In the genomic region with DNA sequence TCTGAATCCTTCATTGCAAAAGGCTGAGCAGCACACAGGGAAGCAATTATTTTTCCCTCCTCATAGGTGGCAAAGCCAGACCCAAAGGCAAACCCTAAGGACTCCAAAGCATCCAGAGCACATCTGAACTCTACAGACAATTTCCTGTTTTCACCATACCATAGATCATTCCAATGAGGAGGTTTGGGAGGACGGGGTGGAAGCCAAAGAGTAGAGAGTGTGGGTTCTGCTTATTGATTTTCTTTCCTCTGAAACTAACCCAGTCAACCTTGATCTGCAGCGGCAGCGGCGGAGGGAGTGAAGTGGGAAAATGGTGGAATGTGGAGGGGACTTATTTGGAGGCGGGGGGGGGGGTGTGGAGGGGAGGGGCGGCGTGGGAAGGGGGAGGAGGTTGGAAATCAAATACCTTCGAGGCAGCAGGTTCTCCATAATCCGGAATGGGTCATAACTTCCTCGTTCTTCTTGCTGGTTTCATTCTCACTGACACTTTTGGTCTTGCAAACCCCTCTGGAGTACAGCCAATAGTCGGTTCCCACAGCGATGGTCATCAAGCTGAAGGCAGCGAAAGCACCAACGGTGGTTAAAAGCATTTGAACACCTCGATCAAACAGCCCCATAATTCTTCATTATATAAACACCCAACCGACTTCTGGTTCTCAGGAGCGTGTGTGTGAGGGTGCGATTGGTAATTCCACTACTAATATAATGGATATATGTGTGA, we compare ENCODE assay signal across 16 mouse cellular contexts. TPM values are rescaled to one million over a fixed set of nuclear protein-coding genes. Genes with fewer than 3 reads are reported as not detected.
A peak's percentile ranks its signal among the peaks of the same experiment; 100 is the strongest.
DNase-seq lines count a peak whose midpoint lies in the region; ATAC-seq and TF ChIP-seq lines count a peak whose summit lies in the region.
"Had no signal": no experiment of that assay in that cellular context is flagged by ENCODE, and none has a peak within 500 bp of the region (broad histone marks: within the 10 kb centered on the region; RNA-seq: fewer than 3 reads in every experiment).

No protein-coding gene starts in this region.

- TF ChIP-seq POLR2A in olfactory bulb, adult 2 months (IDR thresholded peaks at IDR 0.05; ENCODE audit: insufficient read depth, low read depth, low read length), result no peak

- no peak for ATAC-seq in neural tube, embryonic 11.5 days (ENCODE audit: insufficient read depth, low FRiP score, low TSS enrichment)
- no peak for ATAC-seq in forebrain, embryonic 14.5 days
- no peak for ATAC-seq in midbrain, embryonic 11.5 days (ENCODE audit: low FRiP score)
- ATAC-seq: activated CD4-positive, CD25-positive, alpha-beta regulatory T cell, adult 4 months; CD4-positive, CD25-positive, alpha-beta regulatory T cell, adult 4 months had no signal

- H3K36me3 ChIP-seq in neural tube, embryonic 11.5 days (ENCODE audit: control insufficient read depth, insufficient read depth, low read length), result no peaks in the 10 kb centered on the region
- no peaks in the 10 kb centered on the region for H3K36me3 ChIP-seq in forebrain, embryonic 14.5 days (ENCODE audit: control insufficient read depth, insufficient read depth, low read length)
- no peaks in the 10 kb centered on the region for H3K36me3 ChIP-seq in midbrain, embryonic 11.5 days (ENCODE audit: control insufficient read depth, insufficient read depth, low read length)
- H3K36me3 ChIP-seq: heart, embryonic 10.5 days had no signal

- peaks cover 7% of the 10 kb centered on the region; the same call in 1 of the 2 replicates for H3K27me3 ChIP-seq in neural tube, embryonic 11.5 days (ENCODE audit: control insufficient read depth, insufficient read depth, low read length)
- peaks cover 4% of the 10 kb centered on the region; the same call in 1 of the 2 replicates for H3K27me3 ChIP-seq in forebrain, embryonic 14.5 days (replicated peaks; ENCODE audit: control insufficient read depth, insufficient read depth, low read length)
- no peaks in the 10 kb centered on the region; the same call in none of the 2 replicates for H3K27me3 ChIP-seq in midbrain, embryonic 11.5 days (ENCODE audit: control insufficient read depth, insufficient read depth, low read length)

- H3K9ac ChIP-seq in neural tube, embryonic 11.5 days (ENCODE audit: low read length), result no peak overlapping the region
- H3K9ac ChIP-seq in forebrain, embryonic 14.5 days (ENCODE audit: low read length), result peak overlapping the region; percentile 79
- no peak overlapping the region for H3K9ac ChIP-seq in midbrain, embryonic 11.5 days (ENCODE audit: low read length)

- H3K27ac ChIP-seq in neural tube, embryonic 11.5 days (ENCODE audit: low read depth, low read length), result no peak overlapping the region
- no peak overlapping the region for H3K27ac ChIP-seq in forebrain, embryonic 14.5 days (ENCODE audit: low read depth, low read length)
- no peak overlapping the region for H3K27ac ChIP-seq in midbrain, embryonic 11.5 days (ENCODE audit: low read depth, low read length)
- H3K27ac ChIP-seq in olfactory bulb, adult 2 months (ENCODE audit: insufficient read depth, low read depth, low read length), result no peak overlapping the region
- H3K27ac ChIP-seq: heart, embryonic 10.5 days had no signal

- peak overlapping the region; percentile 41 for H3K4me3 ChIP-seq in neural tube, embryonic 11.5 days (ENCODE audit: low read depth, low read length)
- H3K4me3 ChIP-seq in forebrain, embryonic 14.5 days (ENCODE audit: low read depth, low read length), result peak overlapping the region; percentile 58
- peak overlapping the region; percentile 39 for H3K4me3 ChIP-seq in midbrain, embryonic 11.5 days (ENCODE audit: low read depth, low read length)
- H3K4me3 ChIP-seq in olfactory bulb, adult 2 months (ENCODE audit: insufficient read depth, low read depth, low read length), result peak overlapping the region; percentile 57

- TF ChIP-seq CTCF in olfactory bulb, adult 2 months (IDR thresholded peaks at IDR 0.05; ENCODE audit: insufficient read depth, low read depth, low read length), result no peak

- H3K4me1 ChIP-seq in neural tube, embryonic 11.5 days (ENCODE audit: control insufficient read depth, insufficient read depth, low read length), result 0 out of 2 replicates have a peak, but pooled peaks cover 2% of the 10 kb centered on the region
- peaks cover 14% of the 10 kb centered on the region for H3K4me1 ChIP-seq in forebrain, embryonic 14.5 days (ENCODE audit: control insufficient read depth, insufficient read depth, low read length)
- peaks cover 3% of the 10 kb centered on the region; the same call in 1 of the 2 replicates for H3K4me1 ChIP-seq in midbrain, embryonic 11.5 days (ENCODE audit: control insufficient read depth, insufficient read depth, low read length)
- H3K4me1 ChIP-seq in olfactory bulb, adult 2 months (ENCODE audit: control insufficient read depth, insufficient read depth, low read length), result peaks cover 31% of the 10 kb centered on the region

- H3K9me3 ChIP-seq in neural tube, embryonic 11.5 days (ENCODE audit: control insufficient read depth, low read length), result no peaks in the 10 kb centered on the region
- no peaks in the 10 kb centered on the region for H3K9me3 ChIP-seq in forebrain, embryonic 14.5 days (replicated peaks; ENCODE audit: control insufficient read depth, low read length)
- H3K9me3 ChIP-seq in midbrain, embryonic 11.5 days (ENCODE audit: control insufficient read depth, low read length), result no peaks in the 10 kb centered on the region
- H3K9me3 ChIP-seq: heart, embryonic 10.5 days had no signal

- DNase-seq in neural tube, embryonic 11.5 days (ENCODE audit: low spot score), result no peak
- DNase-seq in neural tube, embryonic 10.5 days (ENCODE audit: extremely low spot score, low spot score), result no peak
- peak; percentile 18 for DNase-seq in forebrain, embryonic 14.5 days (ENCODE audit: low spot score)
- no peak for DNase-seq in midbrain, embryonic 11.5 days (ENCODE audit: low spot score, missing footprints)
- DNase-seq in adrenal gland, postnatal 4 days (ENCODE audit: low spot score in 2 of 2), result no peak
- no peak for DNase-seq in adipocyte (ENCODE audit: low spot score)
- no peak for DNase-seq in kidney, adult 11 months
- DNase-seq: embryo, embryonic 11 days had no signal

- WGBS in neural tube, embryonic 11.5 days, result 68% methylated on average over 18 of the region's 18 CpGs
- 68% methylated on average over 18 of the region's 18 CpGs for WGBS in forebrain, embryonic 14.5 days
- WGBS in midbrain, embryonic 11.5 days, result 67% methylated on average over 18 of the region's 18 CpGs
- WGBS in olfactory bulb, adult 2 months, result 20% methylated on average over 18 of the region's 18 CpGs

- H3K4me2 ChIP-seq in neural tube, embryonic 11.5 days (ENCODE audit: low read depth), result peak overlapping the region; percentile 52
- H3K4me2 ChIP-seq in forebrain, embryonic 14.5 days (ENCODE audit: low read length), result peak overlapping the region; percentile 68
- no peak overlapping the region; the same call in 1 of the 2 replicates for H3K4me2 ChIP-seq in midbrain, embryonic 11.5 days

RNA-seq across cellular contexts. Expression of a gene that starts 1.4 kb away (rescaled TPM):
- 1.4 and 1.7 TPM in 2 replicates for polyA plus RNA-seq in neural tube, embryonic 11.5 days (2014; fragmentation: Nextera tagmentation; extraction: Ambion mirVana)
- 4.7 and 7.0 TPM in 2 replicates for polyA plus RNA-seq in forebrain, embryonic 14.5 days (2014; fragmentation: Nextera tagmentation; extraction: Ambion mirVana)
- polyA plus RNA-seq in midbrain, embryonic 11.5 days (2014; fragmentation: Nextera tagmentation; extraction: Ambion mirVana), result 1.1 and 1.7 TPM in 2 replicates
- not detected in 2 replicates for polyA plus RNA-seq in olfactory bulb, adult 2 months (2012; ENCODE audit: insufficient read depth, insufficient read length, low replicate concordance, missing spikeins)
- under 1 TPM; 0.65 to 0.78 TPM for total RNA-seq in adrenal gland, postnatal 4 days (2021)
- total RNA-seq: gastrocnemius, adult 18-20 months; hematopoietic stem cell, adult 5-6 weeks had no signal
- polyA plus RNA-seq: CD4-positive, CD25-positive, alpha-beta regulatory T cell, adult 4 months; heart, embryonic 10.5 days; kidney, embryonic 16.5 days; lung, embryonic 16.5 days had no signal

RNA-seq across cellular contexts. Expression of a gene that starts 55.5 kb away (rescaled TPM):
- 115 and 119 TPM in 2 replicates for polyA plus RNA-seq in neural tube, embryonic 11.5 days (2014; fragmentation: Nextera tagmentation; extraction: Ambion mirVana)
- polyA plus RNA-seq in forebrain, embryonic 14.5 days (2014; fragmentation: Nextera tagmentation; extraction: Ambion mirVana), result 137 and 165 TPM in 2 replicates
- polyA plus RNA-seq in midbrain, embryonic 11.5 days (2014; fragmentation: Nextera tagmentation; extraction: Ambion mirVana), result 138 and 148 TPM in 2 replicates
- not detected in 2 replicates for polyA plus RNA-seq in olfactory bulb, adult 2 months (2012; ENCODE audit: insufficient read depth, insufficient read length, low replicate concordance, missing spikeins)
- 10 to 100 TPM; 32.1 to 32.8 TPM for total RNA-seq in adrenal gland, postnatal 4 days (2021)

Comparison
In these comparisons a context has a peak if more than half of its experiments do, and no peak if none do; other contexts are left out.
1. RNA of a gene that starts 55.5 kb away (polyA plus RNA-seq): 137 to 165 TPM in forebrain, embryonic 14.5 days, 138 to 148 TPM in midbrain, embryonic 11.5 days and 115 to 119 TPM in neural tube, embryonic 11.5 days; not detected in olfactory bulb, adult 2 months; every median in the first group is over 100 times any median in the second.
2. Peak in every context shown above with its lines, with median percentiles within 50 percentile points of each other: H3K4me3 ChIP-seq.